Mouse (Mus musculus) mouse embryonic stem cell (cell line): Measurements from ENCODE around the gene Snd1.

ENCODE experiments used
- in situ Hi-C, 2 experiments: fragments of 300-500 bp; cut with MboI; formaldehyde crosslinking; loops; 1 replicate in 1 of 2; 3 replicates in 1 of 2; pipeline ENCODE4 v1.14.3; 2019 to 2020; ENCODE audit warnings: low sequenced_read_pairs in 2 of 2, low pct_unique_long_range_greater_than_20kb in 1 of 2, mixed read lengths in 1 of 2; ENCODE audit not compliant: unreplicated experiment in 1 of 2

Gene Snd1

DNA sequence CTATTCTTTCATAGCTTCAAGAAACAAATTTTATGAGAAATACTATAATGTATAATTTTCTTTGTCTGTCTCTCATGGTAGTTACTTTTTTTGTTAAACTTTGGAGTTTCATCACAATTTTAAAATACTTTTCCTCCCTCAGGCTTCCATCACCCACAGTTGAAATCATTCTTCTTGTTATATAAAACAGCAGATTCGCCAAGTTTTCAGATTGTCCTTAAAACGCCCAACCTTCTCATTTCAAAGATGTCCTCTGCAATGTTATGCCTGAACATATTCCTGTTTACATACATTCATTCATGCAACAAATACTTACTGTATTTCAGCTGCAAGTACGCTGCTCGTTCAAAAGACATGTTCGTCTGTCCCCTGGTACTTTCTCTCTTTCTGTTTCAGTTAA, 188.7 kb downstream of the Snd1 start:
- in situ Hi-C loops, result no loop called here

- in situ Hi-C loops, result no loop called here
Measured at GRCm38 (mm10) chr6:28664716-28665115, 189.8 kb downstream of the Snd1 start.

- in situ Hi-C loops, result no loop called here
Measured at GRCm38 (mm10) chr6:28667586-28667985, 192.6 kb downstream of the Snd1 start.

GRCm38 (mm10) chr6:28669251-28669650, 194.3 kb downstream of the Snd1 start:
- in situ Hi-C loops, result no loop called here

DNA sequence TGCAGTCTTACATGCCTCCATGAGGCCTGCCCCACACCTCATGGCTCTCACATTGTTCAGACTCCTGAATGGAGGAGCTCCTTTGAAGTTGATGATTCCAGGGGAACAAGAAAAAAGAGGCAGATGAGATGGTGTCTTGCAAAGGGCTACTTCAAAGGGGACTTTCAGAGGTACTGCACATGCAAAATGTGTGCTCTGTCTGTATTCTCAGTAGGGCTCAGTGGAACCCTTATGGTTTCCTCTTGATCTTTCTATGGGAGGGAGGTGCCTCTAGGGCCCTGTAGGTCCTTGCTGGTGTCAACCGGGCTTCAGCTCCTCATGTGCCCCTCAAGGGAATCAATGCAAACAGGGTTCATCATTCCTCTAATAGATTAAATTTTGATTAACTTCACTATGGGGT, 197.4 kb downstream of the Snd1 start:
- in situ Hi-C loops, result no loop called here

DNA sequence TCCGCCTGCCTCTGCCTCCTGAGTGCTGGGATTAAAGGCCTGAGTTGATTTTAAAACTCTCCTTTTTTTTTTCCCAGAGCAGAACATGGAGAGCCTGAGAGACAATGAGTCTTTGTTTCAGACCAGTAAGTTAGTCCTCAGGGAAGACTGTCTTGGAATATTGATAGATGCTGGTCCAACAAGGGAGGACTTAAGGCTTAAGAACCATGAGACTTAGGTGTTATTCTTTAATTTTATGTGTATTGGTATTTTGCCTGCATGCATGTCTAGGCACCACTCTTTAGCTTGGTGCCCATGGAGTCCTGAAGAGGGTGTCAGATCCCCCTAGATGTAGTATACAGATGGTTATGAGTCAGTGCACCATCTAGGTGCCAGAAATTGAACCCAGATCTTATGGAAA, 199.7 kb downstream of the Snd1 start:
- in situ Hi-C loops, result no loop called here

DNA sequence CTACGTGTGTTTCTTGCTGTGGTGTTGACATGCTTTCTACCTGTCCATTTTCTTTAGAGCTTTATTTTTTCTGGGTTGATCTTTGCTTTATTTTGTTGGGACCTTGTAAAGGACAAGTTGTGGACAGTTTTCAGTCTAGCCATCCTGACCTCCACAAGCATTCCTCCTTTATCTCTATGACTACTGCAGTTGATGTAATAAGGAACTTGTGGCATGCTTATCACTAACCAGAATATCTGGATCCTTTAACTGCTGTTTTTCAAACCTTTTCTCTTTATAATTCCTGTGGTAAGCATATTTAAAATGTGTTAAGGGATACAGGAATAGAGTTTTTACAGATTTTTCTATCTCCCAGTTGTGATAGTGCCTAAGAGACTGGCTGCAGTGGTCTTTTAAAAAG, 204.0 kb downstream of the Snd1 start:
- in situ Hi-C loops, result no loop called here

GRCm38 (mm10) chr6:28680537-28680936, 205.6 kb downstream of the Snd1 start:
- in situ Hi-C loops, result no loop called here

- in situ Hi-C loops, result no loop called here
Measured at GRCm38 (mm10) chr6:28681521-28682457, 206.8 kb downstream of the Snd1 start.

GRCm38 (mm10) chr6:28685052-28685451, 210.1 kb downstream of the Snd1 start:
- in situ Hi-C loops, result no loop called here

DNA sequence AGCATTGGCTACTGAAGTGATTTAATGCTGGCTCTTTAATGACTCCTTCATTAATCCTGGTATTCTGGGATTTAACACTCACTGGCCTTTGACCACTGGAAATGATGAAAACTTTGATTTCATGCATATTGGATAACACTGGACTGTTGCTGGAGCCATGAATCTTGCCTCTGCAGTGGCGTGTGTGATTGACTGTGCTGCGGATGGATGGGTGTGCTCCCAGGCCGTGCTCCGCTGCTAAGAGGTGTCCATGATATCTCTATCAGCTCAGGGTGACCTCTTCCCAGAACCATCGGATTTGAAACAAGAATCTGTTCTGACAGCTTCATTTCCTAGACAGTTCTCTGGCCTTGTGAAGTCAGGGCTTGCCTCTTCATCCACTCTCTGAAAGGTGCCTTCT, 210.8 kb downstream of the Snd1 start:
- in situ Hi-C loops, result no loop called here

DNA sequence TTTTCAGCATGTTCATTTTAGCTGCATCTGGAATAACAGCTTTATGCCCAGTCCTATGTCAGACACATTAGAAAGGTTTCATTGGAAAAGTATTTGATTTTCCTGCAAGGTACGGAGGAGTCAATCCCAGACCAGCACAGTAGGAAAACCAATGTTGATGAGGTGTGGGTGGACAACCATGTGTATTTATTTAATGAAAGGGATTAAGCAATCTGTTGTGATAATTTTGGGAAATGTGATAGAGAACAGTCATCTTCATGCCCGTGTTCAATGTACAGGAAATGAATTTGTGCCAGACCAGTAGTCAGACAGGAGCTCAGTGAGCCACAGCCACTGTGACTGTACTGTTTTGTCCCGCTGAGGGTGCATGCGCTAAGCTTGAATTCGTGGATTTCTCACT, 212.8 kb downstream of the Snd1 start:
- in situ Hi-C loops, result no loop called here

DNA sequence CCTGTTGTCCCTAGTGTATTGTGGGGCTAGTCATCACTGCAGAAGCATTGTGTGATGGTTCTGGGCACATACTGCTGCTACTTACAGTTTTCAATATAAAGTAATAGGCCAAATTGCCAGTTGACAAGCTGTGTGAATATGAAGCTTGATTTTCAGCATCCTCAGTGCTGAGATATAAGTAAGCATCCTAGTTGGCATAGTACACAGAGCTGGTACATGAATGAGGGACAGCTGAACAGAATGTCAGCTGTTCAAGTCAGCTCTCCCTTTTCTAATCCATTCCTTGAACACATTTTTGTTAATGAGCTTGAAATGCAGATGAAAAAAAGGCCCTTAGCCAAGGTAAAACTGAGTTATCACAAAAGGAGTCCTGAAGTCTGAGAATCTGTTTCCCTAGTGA, 217.7 kb downstream of the Snd1 start:
- in situ Hi-C loops, result no loop called here

- in situ Hi-C loops, result no loop called here
Measured at GRCm38 (mm10) chr6:28697214-28697613, 222.3 kb downstream of the Snd1 start.

GRCm38 (mm10) chr6:28704612-28705011, 229.7 kb downstream of the Snd1 start:
- in situ Hi-C loops, result no loop called here

GRCm38 (mm10) chr6:28705384-28706107, 230.6 kb downstream of the Snd1 start:
- in situ Hi-C loops, result no loop called here

DNA sequence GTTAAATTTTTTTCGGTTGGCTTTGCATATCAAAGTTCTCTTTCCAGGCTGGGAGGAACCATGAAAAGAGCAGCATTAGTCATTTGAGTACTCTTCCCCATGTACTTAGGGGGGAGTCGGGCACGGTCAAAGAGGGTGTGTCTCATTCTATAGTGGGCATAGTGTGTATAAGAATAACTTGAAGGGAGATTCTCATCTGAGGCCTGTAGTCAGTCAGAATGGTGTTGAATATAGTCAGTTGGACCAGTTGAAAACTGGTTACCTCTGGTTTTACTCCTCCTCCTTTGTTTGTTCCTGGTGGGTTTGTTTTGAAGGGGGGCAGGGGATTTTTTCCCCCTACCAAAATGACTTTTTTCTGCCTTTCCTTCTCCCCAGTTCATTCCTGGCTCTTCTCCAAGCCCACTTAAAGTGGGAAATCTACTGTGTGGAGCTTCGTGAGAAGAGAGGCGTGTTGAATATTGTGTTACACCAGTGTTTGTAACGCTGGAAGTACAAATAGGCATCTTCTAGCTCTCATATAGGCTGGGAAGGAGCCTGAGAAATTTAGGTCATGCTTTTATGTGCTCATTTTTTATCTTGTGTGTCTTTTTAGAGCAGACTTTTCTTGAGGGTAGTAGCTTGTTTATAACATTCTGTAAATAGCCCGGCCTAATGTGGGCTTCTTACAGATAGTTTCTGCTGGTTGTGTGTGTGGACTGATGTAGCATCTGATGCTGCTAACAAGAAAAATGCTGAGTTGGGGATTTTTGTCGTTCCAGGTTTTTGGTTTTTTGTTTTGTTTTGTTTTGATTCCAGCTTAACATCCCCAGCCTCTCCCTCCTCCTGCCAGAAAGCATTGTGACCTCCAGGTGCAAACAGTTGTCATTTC, 231.4 kb downstream of the Snd1 start:
- in situ Hi-C loops, result no loop called here

DNA sequence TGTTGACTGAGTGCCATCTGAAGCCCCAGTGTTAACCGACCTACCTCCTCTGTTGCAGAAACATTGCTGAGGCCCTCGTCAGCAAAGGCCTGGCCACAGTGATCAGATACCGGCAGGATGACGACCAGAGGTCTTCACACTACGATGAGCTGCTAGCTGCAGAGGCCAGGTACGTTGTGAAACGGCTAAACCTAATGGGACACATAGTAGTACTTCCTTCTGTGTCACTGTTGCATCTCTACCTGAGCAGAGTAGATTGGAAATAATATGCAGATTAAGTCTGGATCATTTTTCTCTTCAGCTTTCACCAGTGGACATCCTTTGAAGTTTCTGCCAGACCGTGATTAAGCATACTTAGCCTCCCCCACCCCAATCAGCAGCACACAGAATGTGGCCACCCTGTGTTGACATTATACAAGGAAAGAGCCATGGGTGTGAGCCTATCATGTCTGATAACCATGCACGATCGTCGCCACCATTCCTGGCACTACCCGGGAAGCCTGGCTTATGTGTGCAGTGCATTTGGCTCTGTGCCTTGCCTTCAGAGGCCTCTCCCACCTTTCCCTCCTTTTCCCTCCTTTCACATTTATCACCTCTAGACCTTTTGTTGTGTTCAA, 232.1 kb downstream of the Snd1 start:
- in situ Hi-C loops, result no loop called here
